Mouse (Mus musculus) neutrophil, adult 5-6 weeks (primary cell): ENCODE measurements around the gene Rad21l. TPM values are rescaled to one million over a fixed set of nuclear protein-coding genes. Genes with fewer than 3 reads are reported as not detected.
"Not testable (repeated sequence)": the region's sequence is repeated elsewhere in the genome, so short reads cannot be mapped to it uniquely, and the experiment has no call there.

ENCODE experiments used
- ATAC-seq: fragments of 151-379, 151-347 bp; 2 replicates; pipeline ENCODE4 v1.8.0; 2017; ENCODE audit warnings: mild to moderate bottlenecking, moderate TSS enrichment; ENCODE audit not compliant: insufficient number of reproducible peaks, poor library complexity, low FRiP score, severe bottlenecking; ENCODE audit errors: extremely low read depth
- total RNA-seq: library from RNA; stranded (forward); fragments of 200-1000 nt; gene quantifications from 2 replicates; pipeline ENCODE4 v1.2.3, GENCODE M21; 2017

The Rad21l gene
- total RNA-seq, 1 experiment from 2014 or later, result not detected

DNA sequence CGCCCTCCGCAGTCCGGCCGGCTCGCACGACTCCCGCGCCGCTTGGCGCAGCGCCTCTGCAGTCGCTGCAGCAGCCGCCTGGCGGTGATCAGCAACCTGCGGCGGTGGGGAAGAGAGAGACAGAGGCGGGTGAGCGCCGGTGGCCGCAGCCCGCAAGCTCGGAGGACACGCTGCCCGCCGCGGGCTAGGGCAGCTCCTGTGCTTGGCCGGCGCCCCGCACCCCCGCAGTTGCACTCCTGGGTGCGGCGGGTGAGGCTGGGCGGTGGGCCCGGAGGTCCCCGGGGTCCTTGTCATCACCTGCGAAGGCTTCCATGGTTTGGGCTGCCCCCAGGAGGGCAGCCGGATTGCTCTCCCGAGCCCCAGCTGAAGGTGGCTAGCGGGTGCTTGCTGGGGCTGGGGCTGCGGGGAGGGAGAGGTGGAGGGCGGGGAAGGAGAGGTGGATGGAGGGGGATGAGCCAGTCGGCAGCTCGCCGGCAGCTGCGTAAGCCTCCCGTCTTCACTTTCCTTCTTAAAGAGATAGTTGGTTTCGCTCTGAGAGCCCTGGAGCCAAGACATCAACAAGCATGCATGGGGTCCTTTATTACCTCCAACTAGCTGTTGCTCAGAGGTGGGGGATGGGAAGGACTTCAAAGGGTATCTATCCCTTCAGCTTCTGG is 36.0 kb downstream of the Rad21l start, which contains the start of gene Snph:
TSS of gene Snph (minus strand) at position 435 of the 656 bp plus-strand sequence.
- ATAC-seq, result no peak

DNA sequence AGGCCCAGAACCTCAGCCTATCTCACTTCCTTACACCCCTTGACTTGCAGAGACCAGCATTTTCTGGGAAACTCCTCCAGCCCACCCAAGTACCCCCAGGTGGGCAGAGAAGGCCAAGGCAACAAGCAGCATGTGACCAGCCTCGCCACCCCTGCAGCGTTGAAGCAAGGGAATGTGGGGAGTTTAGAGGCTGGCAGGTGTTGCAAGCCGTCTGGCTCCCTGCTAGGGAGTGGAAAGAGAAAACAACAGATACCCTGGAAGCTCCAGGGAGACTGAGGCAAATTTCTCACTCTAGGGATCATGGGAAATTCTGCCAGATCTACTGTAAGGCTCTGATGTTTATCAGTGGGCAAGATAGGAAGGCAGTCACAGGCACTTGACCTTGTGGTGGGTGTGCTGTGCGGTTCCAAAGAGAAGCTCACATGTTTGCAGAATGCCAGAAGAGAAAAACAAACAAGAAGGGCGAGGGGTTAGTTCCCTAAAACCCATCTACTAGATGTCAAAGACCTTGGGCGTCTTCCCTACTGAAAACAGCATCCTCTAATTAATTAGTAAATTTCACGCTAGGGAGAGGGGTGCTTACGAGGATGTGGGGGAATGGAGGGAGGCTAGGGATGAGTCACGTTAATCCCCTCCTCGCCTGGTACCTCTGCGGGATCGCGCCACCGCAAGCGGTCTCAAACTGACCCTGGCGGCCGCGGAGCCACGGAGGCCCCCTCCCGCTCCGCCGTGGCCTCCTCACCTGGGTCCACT is 36.8 kb downstream of the Rad21l start:
- no peak for ATAC-seq

DNA sequence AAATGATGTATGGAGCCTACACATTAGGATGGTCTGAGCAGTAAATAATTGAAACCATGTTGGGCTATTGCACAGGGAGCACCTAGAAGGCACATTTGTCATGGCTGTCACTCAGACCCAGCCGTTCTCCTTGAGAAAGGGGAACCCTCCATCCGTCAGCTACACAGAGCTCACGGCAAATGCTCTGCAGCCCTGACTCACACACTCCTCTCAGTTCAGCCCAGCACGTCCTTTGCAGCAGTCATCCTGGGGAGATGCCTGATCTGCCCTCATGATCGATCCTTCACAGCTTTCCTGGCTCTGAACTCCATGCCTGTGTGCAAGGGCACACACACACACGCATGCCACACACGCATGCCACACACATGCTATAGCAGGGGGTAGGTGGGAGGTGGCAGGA is 39.0 kb downstream of the Rad21l start:
- ATAC-seq, result no peak

DNA sequence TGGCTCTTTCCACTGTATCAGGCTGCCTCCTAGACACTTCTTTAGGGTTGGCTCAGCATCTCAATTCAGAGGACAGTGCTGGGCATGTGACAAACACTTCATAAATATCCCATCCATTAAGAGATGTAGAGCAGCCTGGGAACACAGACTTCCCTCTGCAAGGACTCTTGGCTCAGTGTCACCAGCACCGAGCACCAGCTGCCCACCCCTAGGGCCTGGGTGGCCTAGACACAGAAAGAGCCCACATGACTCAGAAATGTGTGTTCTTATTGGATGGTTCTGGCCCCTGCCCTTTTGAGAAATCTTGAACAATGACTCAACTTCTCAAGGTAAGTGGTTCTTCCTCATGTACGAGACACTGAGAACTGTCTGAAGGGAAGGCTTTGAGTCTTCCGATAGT is 40.3 kb downstream of the Rad21l start:
- ATAC-seq, result no peak

DNA sequence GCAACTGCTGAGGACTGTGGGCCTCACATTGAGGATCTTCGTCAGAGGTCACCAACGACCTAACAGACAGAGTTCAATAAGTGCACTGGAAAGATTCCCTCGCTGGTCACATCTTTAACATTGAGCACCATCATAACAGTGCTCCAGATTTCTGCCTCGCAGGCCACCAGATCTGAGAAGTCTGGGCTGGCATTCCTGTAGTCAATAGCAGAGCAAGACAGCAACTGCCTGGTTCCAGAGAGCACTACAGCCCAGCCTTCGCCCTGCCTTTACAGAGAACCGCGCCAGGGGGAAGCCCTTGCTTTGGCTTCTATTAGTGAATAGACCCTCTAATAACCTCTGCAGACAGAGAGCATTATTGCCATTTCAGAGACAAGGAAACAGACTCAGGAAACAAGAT is 42.0 kb downstream of the Rad21l start:
- ATAC-seq, result no peak

DNA sequence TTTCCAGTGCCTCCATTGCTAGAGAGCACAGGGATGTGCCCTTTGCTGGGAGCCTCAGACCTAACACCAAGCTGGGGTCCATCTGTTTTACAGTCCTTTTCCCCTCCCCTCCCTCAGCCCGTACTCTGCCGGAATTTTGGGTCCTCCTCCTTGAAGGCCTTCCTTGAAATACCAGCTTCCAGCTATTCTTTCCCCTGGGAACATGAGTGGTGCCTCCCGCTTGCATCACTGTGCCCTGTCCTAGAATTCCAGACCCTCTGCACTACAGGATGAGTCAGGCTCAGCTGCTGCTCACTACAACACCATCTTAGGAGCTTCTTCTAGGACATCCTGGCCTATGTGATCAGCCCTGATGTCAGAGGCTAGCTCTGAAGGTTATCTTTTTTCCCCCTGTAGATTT is 44.6 kb downstream of the Rad21l start:
- ATAC-seq, result no peak

DNA sequence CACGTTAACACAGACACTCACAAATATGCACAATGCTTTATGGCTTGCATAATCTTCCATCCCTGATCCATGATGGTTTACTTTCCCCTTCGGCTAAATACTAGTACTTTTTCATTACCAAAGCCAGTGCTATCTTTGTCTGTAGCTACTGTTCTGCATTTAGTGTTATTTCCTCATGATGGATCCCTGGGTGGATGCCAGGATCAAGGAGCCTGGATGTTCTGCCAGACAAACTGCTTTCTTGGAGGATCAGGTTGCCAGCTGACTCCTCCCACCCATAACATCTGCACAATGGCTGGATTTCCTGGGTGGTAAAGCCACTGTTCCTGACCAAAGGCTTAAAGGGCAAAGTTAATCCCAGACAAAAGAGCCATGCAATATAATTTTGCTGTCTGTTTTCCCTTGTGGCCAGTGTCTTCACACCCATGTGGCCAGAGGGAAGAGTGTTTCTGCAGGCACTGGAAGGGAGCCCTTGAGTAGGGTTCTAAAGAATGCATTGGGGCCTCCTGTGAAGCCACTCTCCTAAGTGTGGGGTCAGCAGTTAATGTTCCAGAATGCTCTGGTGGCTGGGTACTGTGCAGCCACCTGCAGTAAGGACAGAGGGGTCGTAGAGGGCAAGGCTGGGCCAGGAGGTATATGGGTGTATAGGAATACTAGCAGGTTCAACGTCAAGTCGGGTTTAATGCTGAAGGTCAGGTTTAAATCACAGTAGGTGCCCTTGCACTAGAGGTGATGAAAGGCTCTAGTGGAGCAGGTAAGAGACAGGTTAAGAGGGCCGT is 51.6 kb downstream of the Rad21l start:
- ATAC-seq, result no peak

DNA sequence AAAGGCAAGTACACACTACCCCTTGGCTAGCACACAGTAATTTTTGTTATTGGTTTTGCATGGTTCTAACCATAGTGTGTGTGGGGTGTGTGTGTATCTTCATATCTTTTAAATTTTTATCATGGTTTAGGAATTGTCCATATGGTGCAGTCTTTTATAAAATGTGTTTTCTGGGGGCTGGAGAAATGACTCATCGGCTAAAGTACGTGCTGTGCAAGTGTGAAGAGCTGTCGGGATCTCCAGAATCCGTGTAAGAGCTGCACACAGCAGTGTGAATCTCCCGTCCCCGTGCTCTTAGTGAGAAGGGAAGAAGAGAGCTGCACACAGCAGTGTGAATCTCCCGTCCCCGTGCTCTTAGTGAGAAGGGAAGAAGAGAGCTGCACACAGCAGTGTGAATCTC is 52.6 kb downstream of the Rad21l start:
- not testable (repeated sequence) for ATAC-seq

DNA sequence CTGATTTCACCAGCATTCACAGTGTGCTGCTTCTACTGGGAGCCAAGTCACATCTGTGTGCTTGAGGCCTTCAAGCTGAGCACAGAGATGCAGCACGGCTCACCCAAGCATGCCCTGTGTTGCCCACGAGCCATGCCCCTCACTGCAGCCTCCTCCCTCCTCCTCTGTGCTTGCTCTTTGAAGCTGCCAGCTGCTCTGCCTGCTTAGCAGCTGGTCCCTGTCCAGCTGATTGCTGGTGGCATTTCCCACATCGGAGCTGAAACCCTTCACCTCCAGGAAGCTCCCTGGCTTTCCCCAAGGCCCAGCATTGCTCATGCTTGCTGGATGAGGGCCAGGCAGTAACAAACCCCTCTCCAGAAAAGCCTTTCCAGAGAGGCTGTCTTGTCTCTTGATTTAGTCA is 58.4 kb downstream of the Rad21l start:
- no peak for ATAC-seq

DNA sequence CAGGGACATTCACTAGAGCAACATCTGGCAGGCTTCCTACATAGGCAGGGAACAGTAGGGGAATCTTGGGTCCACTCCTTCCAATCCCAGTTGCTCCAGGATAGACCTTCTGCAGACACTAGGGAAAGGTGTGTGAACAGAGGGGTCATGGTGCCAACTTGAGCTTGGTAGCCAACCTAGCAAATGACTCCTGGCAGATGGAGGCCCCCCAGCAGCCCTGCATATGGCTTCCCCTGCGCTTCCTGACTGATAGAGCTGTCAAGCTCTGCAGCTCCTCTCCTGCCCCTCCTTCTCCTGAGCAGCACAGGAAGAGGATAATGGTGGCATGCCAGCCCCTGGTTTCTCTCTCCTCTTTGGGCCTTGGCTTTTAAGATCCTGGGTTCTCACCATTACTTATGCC is 59.9 kb downstream of the Rad21l start:
- no peak for ATAC-seq

DNA sequence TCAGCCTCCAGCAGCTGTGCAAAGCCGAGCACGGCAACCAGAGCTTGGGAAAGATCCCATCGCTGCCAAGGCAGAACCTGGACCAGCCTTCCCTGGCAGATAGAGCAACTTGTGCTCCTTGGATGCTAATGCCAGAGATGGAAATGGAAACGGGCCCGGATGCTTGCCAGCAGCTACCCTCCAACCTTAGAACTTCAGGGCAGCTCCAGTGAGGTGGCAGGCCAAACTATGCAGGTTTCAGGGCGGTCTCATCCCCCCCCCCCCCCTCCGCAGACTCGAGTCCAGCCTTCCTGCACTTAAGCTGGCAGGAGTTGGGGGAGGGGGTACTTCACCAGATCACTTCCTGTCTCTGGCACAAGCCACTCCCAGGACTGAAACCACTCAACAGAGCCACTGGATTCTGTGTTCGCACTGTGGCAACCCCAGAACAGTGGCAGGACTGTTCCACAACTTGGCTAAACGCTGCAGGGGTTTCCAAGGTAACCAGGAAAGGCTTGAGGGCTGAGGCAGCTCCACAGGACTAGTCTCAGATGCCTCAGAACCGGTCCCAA is 62.8 kb downstream of the Rad21l start:
- no peak for ATAC-seq

DNA sequence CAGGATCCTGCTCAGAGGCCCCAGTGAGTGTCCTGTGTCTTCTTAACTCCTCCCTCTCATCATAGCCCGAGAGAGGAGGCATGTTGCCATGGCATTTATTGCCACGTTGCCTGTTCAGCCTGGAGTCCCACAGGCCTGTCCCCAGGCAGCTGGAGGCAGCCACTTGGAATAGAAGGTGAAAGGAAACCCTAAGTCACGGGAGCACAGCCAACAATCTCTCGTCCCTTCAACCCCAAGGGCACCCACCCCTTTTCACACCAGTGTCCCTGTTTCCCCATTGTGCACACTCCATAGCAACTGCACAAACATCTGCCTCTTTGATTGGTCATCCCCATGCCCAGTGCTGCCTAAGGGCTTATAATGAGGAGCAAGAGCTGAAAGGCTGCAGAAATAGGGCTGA is 64.7 kb downstream of the Rad21l start:
- no peak for ATAC-seq

DNA sequence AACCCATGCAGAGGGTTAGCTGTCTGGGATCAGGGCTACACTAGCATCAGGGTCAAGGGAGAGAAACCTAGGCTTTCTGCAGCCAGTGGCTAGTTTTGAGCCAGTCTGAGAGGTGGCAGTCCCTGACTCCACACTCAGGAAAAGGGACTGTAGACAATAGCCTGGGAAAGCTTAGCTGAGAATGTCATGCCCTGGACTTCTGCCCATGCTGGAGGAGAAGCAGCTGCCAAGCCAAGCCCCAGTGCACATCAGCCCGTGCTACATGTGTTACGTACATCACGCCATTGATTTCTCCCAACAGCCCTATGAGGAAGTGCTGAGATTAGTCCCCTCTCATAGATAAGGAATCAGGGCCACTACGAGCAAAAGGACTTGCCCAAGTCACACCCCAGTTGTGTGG is 66.2 kb downstream of the Rad21l start:
- no peak for ATAC-seq

DNA sequence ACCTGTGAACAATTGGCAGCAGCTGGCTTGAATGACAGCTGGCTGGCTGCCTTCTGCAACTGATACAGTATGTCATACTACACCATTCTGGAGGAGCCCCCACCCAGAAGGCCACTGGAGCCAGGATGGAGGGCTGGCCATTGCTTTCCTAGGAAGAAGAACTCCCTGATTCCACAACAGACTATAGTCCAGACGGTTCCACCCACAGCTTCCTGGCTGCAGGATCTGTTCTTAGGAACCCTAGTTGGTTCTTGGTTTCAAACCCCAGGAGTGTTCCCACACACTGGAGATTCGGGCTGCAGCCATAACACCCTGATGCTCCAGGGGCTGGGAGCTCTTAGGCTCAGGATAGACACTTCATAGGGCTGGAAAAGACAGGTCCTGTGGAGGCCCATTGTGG is 70.3 kb downstream of the Rad21l start:
- ATAC-seq, result no peak

Other genes starting within 250 kb of the Rad21l start
- not detected in 2 replicates for gene 4921509C19Rik, start 192.4 kb downstream of the Rad21l start, total RNA-seq
- gene Nsfl1c, start 174.4 kb downstream of the Rad21l start, total RNA-seq, result 73.2 and 83.9 TPM in 2 replicates
- 12.9 and 15.8 TPM in 2 replicates for gene Fkbp1a, start 126.0 kb downstream of the Rad21l start, total RNA-seq
- gene Sdcbp2, start 95.9 kb downstream of the Rad21l start, total RNA-seq, result 0.25 and 1.6 TPM in 2 replicates
- gene Snph, start 35.9 kb downstream of the Rad21l start, total RNA-seq, result not detected in 2 replicates
- gene Tmem74b, start 33.5 kb upstream of the Rad21l start, total RNA-seq, result not detected in 2 replicates
- gene Psmf1, start 75.7 kb upstream of the Rad21l start, total RNA-seq, result 11.4 and 13.3 TPM in 2 replicates
- gene Rspo4, start 174.4 kb upstream of the Rad21l start, total RNA-seq, result not detected in 2 replicates
- gene Angpt4, start 242.7 kb upstream of the Rad21l start, total RNA-seq, result not detected in 2 replicates